Mouse (Mus musculus) hindbrain, postnatal 0 days (tissue): ENCODE measurements around the gene Slc44a1. TPM values are rescaled to one million over a fixed set of nuclear protein-coding genes. Genes with fewer than 3 reads are reported as not detected.
A peak's percentile ranks its signal among the peaks of the same experiment; 100 is the strongest.

Experiments used
- ATAC-seq: fragments of 200-750 bp; cut with Nextera tagmentation; 2 replicates; pipeline ENCODE4 v1.8.0; 2017; ENCODE audit warnings: mild to moderate bottlenecking, moderate TSS enrichment, moderate library complexity
- DNase-seq: peaks from one replicate; pipeline ENCODE4 v3.0.0-alpha.2; 2015; ENCODE audit warnings: low spot score
- H3K27ac ChIP-seq: fragments of 300-500 bp; sonication (generic); 2 replicates; pipeline ENCODE4 v1.5.1; 2014; ENCODE audit warnings: mild to moderate bottlenecking
- H3K27me3 ChIP-seq: fragments of 300-500 bp; sonication (generic); 2 replicates; pipeline ENCODE4 v1.6.1; 2014; ENCODE audit warnings: low read length, mixed read lengths; ENCODE audit not compliant: insufficient read depth
- H3K36me3 ChIP-seq: fragments of 300-500 bp; sonication (generic); 2 replicates; pipeline ENCODE4 v1.6.1; 2014; ENCODE audit warnings: low read length, mixed read lengths; ENCODE audit not compliant: insufficient read depth
- H3K4me1 ChIP-seq: fragments of 300-500 bp; sonication (generic); 2 replicates; pipeline ENCODE4 v1.6.1; 2014; ENCODE audit warnings: antibody characterized with exemption, low read length, mixed read lengths; ENCODE audit not compliant: insufficient read depth
- H3K4me2 ChIP-seq: fragments of 300-500 bp; sonication (generic); 2 replicates; pipeline ENCODE4 v1.6.1; 2014; ENCODE audit warnings: low read depth, mild to moderate bottlenecking, low read length, moderate library complexity, mixed read lengths
- H3K4me3 ChIP-seq: fragments of 300-500 bp; sonication (generic); 2 replicates; pipeline ENCODE4 v1.5.1; 2014; ENCODE audit warnings: low read length
- H3K9ac ChIP-seq: fragments of 300-500 bp; sonication (generic); replicated peaks from 2 replicates; pipeline ENCODE4 v1.6.1; 2014; ENCODE audit warnings: mild to moderate bottlenecking, low read length, moderate library complexity, mixed read lengths
- H3K9me3 ChIP-seq: fragments of 300-500 bp; sonication (generic); 2 replicates; pipeline ENCODE4 v1.6.1; 2016; ENCODE audit warnings: low read length, mixed read lengths
- CTCF ChIP-seq: IDR thresholded peaks from 2 replicates; pipeline ENCODE4 v1.5.1; 2016; ENCODE audit warnings: antibody characterized with exemption, control low read depth, low read depth
- WGBS: fragments of 180-500 bp; shearing (Covaris S2); extraction: QIAGEN DNeasy Blood & Tissue Kit; methylation state at CpG from one replicate; pipeline ENCODE4 v1.1.7; 2014; 5-methylcytosine and 5-hydroxymethylcytosine counted together
- polyA plus RNA-seq: library from polyadenylated mRNA; unstranded; fragments of >200 nt; fragmentation: Nextera tagmentation; extraction: Ambion mirVana; gene quantifications from 2 replicates; pipeline ENCODE4 v1.2.1, GENCODE M21; 2015
- total RNA-seq: library from RNA; depleted of rRNA; stranded (reverse); fragments of >200 nt; gene quantifications from 2 replicates; pipeline ENCODE4 v1.2.3, GENCODE M21; 2014

Gene Slc44a1
- total and polyA plus RNA-seq, 2 experiments from 2014 or later: 13.6 to 39.4 TPM

DNA sequence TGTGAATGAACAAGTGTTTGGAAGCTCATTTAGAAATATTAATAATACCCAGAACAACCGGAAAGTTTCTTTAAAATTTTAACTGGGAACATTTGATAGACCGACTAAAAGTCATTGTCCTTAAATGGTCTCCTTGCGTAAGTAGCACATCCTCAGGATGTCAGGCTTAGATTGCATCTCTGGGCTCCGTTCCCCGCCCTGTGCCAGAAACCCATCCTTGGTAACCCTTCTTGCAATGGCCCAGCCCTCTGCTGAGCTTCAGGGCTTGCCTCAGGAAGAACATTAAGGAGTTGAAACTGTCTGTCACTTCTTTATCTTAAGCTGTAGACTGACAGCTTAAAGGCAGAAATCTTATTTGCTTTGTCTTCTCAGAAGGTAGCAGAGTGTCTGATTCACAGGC, 107.2 kb downstream of the Slc44a1 start:
- ATAC-seq (no peak), DNase-seq (no peak)
- no peak overlapping the region for H3K27ac ChIP-seq
- H3K4me2 ChIP-seq: no peak overlapping the region
- no peak overlapping the region for H3K4me3 ChIP-seq
- H3K36me3 ChIP-seq: peaks cover 22% of the 10 kb centered on the region
- WGBS: 95% methylated on average over 5 of the region's 5 CpGs
- no peak overlapping the region for H3K9ac ChIP-seq
- TF ChIP-seq CTCF: no peak
- H3K4me1 ChIP-seq: no peaks in the 10 kb centered on the region
- no peaks in the 10 kb centered on the region for H3K27me3 ChIP-seq
- no peaks in the 10 kb centered on the region for H3K9me3 ChIP-seq

DNA sequence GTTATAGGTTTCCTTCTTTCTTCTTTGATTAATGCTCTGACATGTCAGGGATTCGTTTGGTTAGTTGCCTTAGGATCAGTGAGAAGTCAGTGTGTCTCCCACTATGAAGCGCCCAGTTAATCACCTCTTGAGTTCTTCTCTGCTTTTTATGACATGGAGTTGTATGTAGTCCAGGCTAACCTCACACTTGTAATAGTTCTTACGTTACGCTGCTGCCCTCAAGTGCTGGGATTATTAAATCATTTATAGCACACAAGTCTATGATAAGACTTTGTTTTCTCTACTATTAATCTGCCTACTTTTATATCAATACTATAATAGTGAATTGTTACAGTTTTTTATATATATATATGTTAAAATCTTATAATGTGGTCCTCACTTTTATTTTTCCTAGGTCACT, 109.2 kb downstream of the Slc44a1 start:
- Histone ChIP-seq H3K4me3 (no peak overlapping the region), H3K4me2 (no peak overlapping the region), H3K4me1 (no peaks in the 10 kb centered on the region), H3K9ac (no peak overlapping the region), H3K36me3 (peaks cover 9% of the 10 kb centered on the region), H3K27ac (no peak overlapping the region), H3K27me3 (no peaks in the 10 kb centered on the region), H3K9me3 (no peaks in the 10 kb centered on the region)
- 78% methylated on average over 4 of the region's 4 CpGs for WGBS
- ATAC-seq: no peak
- peak; percentile 62 for DNase-seq
- peak; percentile 55 for TF ChIP-seq CTCF

- TF ChIP-seq CTCF: no peak
- ATAC-seq: no peak
- 81% methylated on average over 5 of the region's 5 CpGs for WGBS
Observed at GRCm38 (mm10) chr4:53564618-53565017, 124.4 kb downstream of the Slc44a1 start.

GRCm38 (mm10) chr4:53567065-53567464, 126.9 kb downstream of the Slc44a1 start:
- Histone ChIP-seq H3K4me2 (no peak overlapping the region), H3K27me3 (no peaks in the 10 kb centered on the region), H3K4me1 (no peaks in the 10 kb centered on the region), H3K9me3 (no peaks in the 10 kb centered on the region), H3K36me3 (peaks cover 7% of the 10 kb centered on the region; the same call in 1 of the 2 replicates), H3K27ac (no peak overlapping the region), H3K9ac (no peak overlapping the region), H3K4me3 (no peak overlapping the region)
- TF ChIP-seq CTCF: no peak
- ATAC-seq: no peak
- DNase-seq: no peak
- 90% methylated on average over 1 of the region's 1 CpGs for WGBS

More at GRCm38 (mm10) chr4:53564618-53565017, 124.4 kb downstream of the Slc44a1 start:
- DNase-seq: no peak
- Histone ChIP-seq H3K4me1 (no peaks in the 10 kb centered on the region), H3K27me3 (no peaks in the 10 kb centered on the region), H3K9ac (no peak overlapping the region), H3K4me3 (no peak overlapping the region), H3K27ac (no peak overlapping the region), H3K9me3 (no peaks in the 10 kb centered on the region), H3K4me2 (no peak overlapping the region), H3K36me3 (peaks cover 15% of the 10 kb centered on the region; the same call in 1 of the 2 replicates)

DNA sequence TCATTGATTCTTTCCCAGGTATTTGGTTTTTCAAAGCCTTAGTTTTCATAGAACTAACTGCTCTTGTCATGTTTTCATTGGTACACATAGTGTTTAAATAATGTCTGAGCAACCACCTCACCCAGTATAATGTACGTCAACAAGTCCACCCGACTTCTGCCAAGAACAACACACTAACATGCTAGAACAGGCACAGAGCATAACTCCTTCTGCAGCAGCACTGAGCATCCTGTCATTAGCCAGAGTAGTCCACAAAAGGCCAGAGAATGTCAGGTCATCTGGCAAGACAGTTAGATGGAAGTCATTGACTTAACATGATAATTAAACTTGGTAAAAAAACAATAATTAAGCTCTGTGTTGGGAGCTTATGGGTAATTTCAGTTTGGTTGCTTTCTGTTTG, 135.3 kb downstream of the Slc44a1 start:
- no peak overlapping the region for H3K4me2 ChIP-seq
- WGBS: 83% methylated on average over 2 of the region's 2 CpGs
- H3K27ac ChIP-seq: no peak overlapping the region
- ATAC-seq (no peak), DNase-seq (no peak)
- no peaks in the 10 kb centered on the region for H3K4me1 ChIP-seq
- H3K4me3 ChIP-seq: no peak overlapping the region
- H3K36me3 ChIP-seq: no peaks in the 10 kb centered on the region
- no peak for TF ChIP-seq CTCF
- H3K9me3 ChIP-seq: no peaks in the 10 kb centered on the region
- H3K27me3 ChIP-seq: no peaks in the 10 kb centered on the region
- no peak overlapping the region for H3K9ac ChIP-seq

- Histone ChIP-seq H3K4me2 (no peak overlapping the region), H3K4me1 (no peaks in the 10 kb centered on the region), H3K9me3 (no peaks in the 10 kb centered on the region), H3K27me3 (no peaks in the 10 kb centered on the region), H3K4me3 (no peak overlapping the region), H3K36me3 (no peaks in the 10 kb centered on the region), H3K9ac (no peak overlapping the region), H3K27ac (no peak overlapping the region)
- no peak for TF ChIP-seq CTCF
- ATAC-seq (no peak), DNase-seq (no peak)
Observed at GRCm38 (mm10) chr4:53587676-53588075, 147.5 kb downstream of the Slc44a1 start.

DNA sequence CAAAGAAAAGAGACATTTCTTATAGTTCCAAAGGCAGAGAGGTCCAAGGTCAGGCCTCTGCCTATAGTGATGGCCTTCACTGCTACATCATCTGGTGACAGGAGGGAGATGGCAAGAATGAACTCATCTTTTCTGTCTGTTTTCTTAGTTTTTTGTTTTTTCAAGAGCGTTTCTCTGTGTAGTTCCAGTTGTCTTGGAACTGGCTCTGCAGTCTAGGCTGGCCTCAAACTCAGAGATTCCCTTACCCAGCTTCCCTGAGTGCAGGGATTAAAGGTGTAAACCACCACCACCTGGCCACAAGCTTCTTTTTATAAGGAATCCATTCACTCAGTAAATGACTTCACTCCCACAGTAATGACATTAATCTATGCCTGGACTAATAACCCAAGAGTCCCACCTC, 148.7 kb downstream of the Slc44a1 start:
- Histone ChIP-seq H3K4me3 (no peak overlapping the region), H3K4me1 (no peaks in the 10 kb centered on the region), H3K36me3 (no peaks in the 10 kb centered on the region), H3K27ac (no peak overlapping the region), H3K9me3 (no peaks in the 10 kb centered on the region), H3K27me3 (no peaks in the 10 kb centered on the region), H3K9ac (no peak overlapping the region), H3K4me2 (no peak overlapping the region)
- no peak for TF ChIP-seq CTCF
- DNase-seq: no peak
- no peak for ATAC-seq
- WGBS: 85% methylated on average over 1 of the region's 1 CpGs

- ATAC-seq (no peak), DNase-seq (no peak)
- no peaks in the 10 kb centered on the region for H3K9me3 ChIP-seq
- WGBS: 86% methylated on average over 4 of the region's 4 CpGs
- no peak overlapping the region for H3K4me3 ChIP-seq
- H3K27me3 ChIP-seq: no peaks in the 10 kb centered on the region
- TF ChIP-seq CTCF: no peak
- H3K36me3 ChIP-seq: no peaks in the 10 kb centered on the region
- no peak overlapping the region for H3K27ac ChIP-seq
- H3K4me1 ChIP-seq: no peaks in the 10 kb centered on the region
- H3K4me2 ChIP-seq: no peak overlapping the region
- H3K9ac ChIP-seq: no peak overlapping the region
Observed at GRCm38 (mm10) chr4:53589466-53589865, 149.3 kb downstream of the Slc44a1 start.
